Mouse (Mus musculus): ENCODE measurements at regions not wholly inside any gene's neighbourhood (a gene's known extent, or its start where the extent isn't known, plus 50 kb on each side); places are given as distances from the start of the nearest gene placed in this dataset.

GRCm38 (mm10) chr13:57365096-57365495, 469.3 kb upstream of the Trpc7 start:
- no peak for TF ChIP-seq CTCF (IDR thresholded peaks at IDR 0.05; ENCODE audit: extremely low read depth, insufficient read depth, low read length)
- no peak overlapping the region for H3K4me3 ChIP-seq (ENCODE audit: insufficient read depth, low read length)
- H3K27ac ChIP-seq (ENCODE audit: insufficient read depth, low read length), result no peak overlapping the region
- no peaks in the 10 kb centered on the region for H3K4me1 ChIP-seq (ENCODE audit: control insufficient read depth, insufficient read depth, low read length)

GRCm38 (mm10) chr13:57364396-57364795, 468.6 kb upstream of the Trpc7 start:
- H3K4me1 ChIP-seq (ENCODE audit: control insufficient read depth, insufficient read depth, low read length), result no peaks in the 10 kb centered on the region
- H3K27ac ChIP-seq (ENCODE audit: insufficient read depth, low read length), result no peak overlapping the region
- no peak overlapping the region for H3K4me3 ChIP-seq (ENCODE audit: insufficient read depth, low read length)
- TF ChIP-seq CTCF (IDR thresholded peaks at IDR 0.05; ENCODE audit: extremely low read depth, insufficient read depth, low read length) (no peak), POLR2A (IDR thresholded peaks at IDR 0.05; ENCODE audit: extremely low read depth, insufficient read depth, low read length) (no peak)

- no peaks in the 10 kb centered on the region for H3K4me1 ChIP-seq (ENCODE audit: control insufficient read depth, insufficient read depth, low read length)
Measured at GRCm38 (mm10) chr13:57362563-57362962, 466.8 kb upstream of the Trpc7 start.

GRCm38 (mm10) chr13:57361286-57361685, 465.5 kb upstream of the Trpc7 start:
- H3K4me3 ChIP-seq (ENCODE audit: insufficient read depth, low read length), result no peak overlapping the region
- no peaks in the 10 kb centered on the region for H3K4me1 ChIP-seq (ENCODE audit: control insufficient read depth, insufficient read depth, low read length)
- no peak for TF ChIP-seq POLR2A (IDR thresholded peaks at IDR 0.05; ENCODE audit: extremely low read depth, insufficient read depth, low read length)
- no peak for TF ChIP-seq CTCF (IDR thresholded peaks at IDR 0.05; ENCODE audit: extremely low read depth, insufficient read depth, low read length)
- no peak overlapping the region for H3K27ac ChIP-seq (ENCODE audit: insufficient read depth, low read length)

More at GRCm38 (mm10) chr13:57362563-57362962, 466.8 kb upstream of the Trpc7 start:
- Histone ChIP-seq H3K27ac (ENCODE audit: insufficient read depth, low read length) (no peak overlapping the region), H3K4me3 (ENCODE audit: insufficient read depth, low read length) (no peak overlapping the region)
- no peak for TF ChIP-seq CTCF (IDR thresholded peaks at IDR 0.05; ENCODE audit: extremely low read depth, insufficient read depth, low read length)
- TF ChIP-seq POLR2A (IDR thresholded peaks at IDR 0.05; ENCODE audit: extremely low read depth, insufficient read depth, low read length), result no peak

GRCm38 (mm10) chr13:57354606-57355005, 458.8 kb upstream of the Trpc7 start:
- H3K27ac ChIP-seq (ENCODE audit: insufficient read depth, low read length), result no peak overlapping the region
- no peaks in the 10 kb centered on the region for H3K4me1 ChIP-seq (ENCODE audit: control insufficient read depth, insufficient read depth, low read length)
- TF ChIP-seq POLR2A (IDR thresholded peaks at IDR 0.05; ENCODE audit: extremely low read depth, insufficient read depth, low read length), result no peak
- no peak for TF ChIP-seq CTCF (IDR thresholded peaks at IDR 0.05; ENCODE audit: extremely low read depth, insufficient read depth, low read length)
- no peak overlapping the region for H3K4me3 ChIP-seq (ENCODE audit: insufficient read depth, low read length)

GRCm38 (mm10) chr13:57353976-57354375, 458.2 kb upstream of the Trpc7 start:
- Histone ChIP-seq H3K4me1 (ENCODE audit: control insufficient read depth, insufficient read depth, low read length) (no peaks in the 10 kb centered on the region), H3K4me3 (ENCODE audit: insufficient read depth, low read length) (no peak overlapping the region), H3K27ac (ENCODE audit: insufficient read depth, low read length) (no peak overlapping the region)
- TF ChIP-seq POLR2A (IDR thresholded peaks at IDR 0.05; ENCODE audit: extremely low read depth, insufficient read depth, low read length), result no peak
- no peak for TF ChIP-seq CTCF (IDR thresholded peaks at IDR 0.05; ENCODE audit: extremely low read depth, insufficient read depth, low read length)

- H3K4me3 ChIP-seq (ENCODE audit: insufficient read depth, low read length), result no peak overlapping the region
- TF ChIP-seq POLR2A (IDR thresholded peaks at IDR 0.05; ENCODE audit: extremely low read depth, insufficient read depth, low read length), result no peak
- TF ChIP-seq CTCF (IDR thresholded peaks at IDR 0.05; ENCODE audit: extremely low read depth, insufficient read depth, low read length), result no peak
- H3K27ac ChIP-seq (ENCODE audit: insufficient read depth, low read length), result no peak overlapping the region
- no peaks in the 10 kb centered on the region for H3K4me1 ChIP-seq (ENCODE audit: control insufficient read depth, insufficient read depth, low read length)
Measured at GRCm38 (mm10) chr13:57350828-57351227, 455.0 kb upstream of the Trpc7 start.

- no peak for TF ChIP-seq CTCF (IDR thresholded peaks at IDR 0.05; ENCODE audit: extremely low read depth, insufficient read depth, low read length)
- TF ChIP-seq POLR2A (IDR thresholded peaks at IDR 0.05; ENCODE audit: extremely low read depth, insufficient read depth, low read length), result no peak
- H3K4me3 ChIP-seq (ENCODE audit: insufficient read depth, low read length), result no peak overlapping the region
- H3K27ac ChIP-seq (ENCODE audit: insufficient read depth, low read length), result no peak overlapping the region
- H3K4me1 ChIP-seq (ENCODE audit: control insufficient read depth, insufficient read depth, low read length), result no peaks in the 10 kb centered on the region
Measured at GRCm38 (mm10) chr13:57338676-57339075, 442.9 kb upstream of the Trpc7 start.

GRCm38 (mm10) chr13:57336596-57336995, 440.8 kb upstream of the Trpc7 start:
- Histone ChIP-seq H3K27ac (ENCODE audit: insufficient read depth, low read length) (no peak overlapping the region), H3K4me1 (ENCODE audit: control insufficient read depth, insufficient read depth, low read length) (no peaks in the 10 kb centered on the region), H3K4me3 (ENCODE audit: insufficient read depth, low read length) (no peak overlapping the region)
- TF ChIP-seq POLR2A (IDR thresholded peaks at IDR 0.05; ENCODE audit: extremely low read depth, insufficient read depth, low read length), result no peak
- TF ChIP-seq CTCF (IDR thresholded peaks at IDR 0.05; ENCODE audit: extremely low read depth, insufficient read depth, low read length), result no peak

GRCm38 (mm10) chr13:57332976-57333375, 437.2 kb upstream of the Trpc7 start:
- H3K4me3 ChIP-seq (ENCODE audit: insufficient read depth, low read length), result no peak overlapping the region
- TF ChIP-seq POLR2A (IDR thresholded peaks at IDR 0.05; ENCODE audit: extremely low read depth, insufficient read depth, low read length) (no peak), CTCF (IDR thresholded peaks at IDR 0.05; ENCODE audit: extremely low read depth, insufficient read depth, low read length) (no peak)
- H3K4me1 ChIP-seq (ENCODE audit: control insufficient read depth, insufficient read depth, low read length), result no peaks in the 10 kb centered on the region
- no peak overlapping the region for H3K27ac ChIP-seq (ENCODE audit: insufficient read depth, low read length)

- Histone ChIP-seq H3K4me3 (ENCODE audit: insufficient read depth, low read length) (no peak overlapping the region), H3K4me1 (ENCODE audit: control insufficient read depth, insufficient read depth, low read length) (no peaks in the 10 kb centered on the region), H3K27ac (ENCODE audit: insufficient read depth, low read length) (no peak overlapping the region)
- no peak for TF ChIP-seq CTCF (IDR thresholded peaks at IDR 0.05; ENCODE audit: extremely low read depth, insufficient read depth, low read length)
- TF ChIP-seq POLR2A (IDR thresholded peaks at IDR 0.05; ENCODE audit: extremely low read depth, insufficient read depth, low read length), result no peak
Measured at GRCm38 (mm10) chr13:57331868-57332267, 436.1 kb upstream of the Trpc7 start.

All from cortical plate, adult 2 months (tissue).